Mouse (Mus musculus) myocyte (in vitro differentiated cells): ENCODE measurements around the gene Large1.

ENCODE experiments used
- E2F4 ChIP-seq: IDR thresholded peaks from one replicate; pipeline ENCODE4 v1.6.1; 2011; ENCODE audit warnings: mild to moderate bottlenecking, control low read depth, moderate library complexity; ENCODE audit not compliant: insufficient read depth
- MAX ChIP-seq: IDR thresholded peaks from one replicate; pipeline ENCODE4 v1.6.1; 2011; ENCODE audit warnings: low read depth, mild to moderate bottlenecking, control low read depth
- POLR2A ChIP-seq: IDR thresholded peaks from one replicate; pipeline ENCODE4 v1.6.1; 2011; ENCODE audit warnings: low read depth, mild to moderate bottlenecking, control low read depth, moderate library complexity; ENCODE audit not compliant: insufficient read length

DNA sequence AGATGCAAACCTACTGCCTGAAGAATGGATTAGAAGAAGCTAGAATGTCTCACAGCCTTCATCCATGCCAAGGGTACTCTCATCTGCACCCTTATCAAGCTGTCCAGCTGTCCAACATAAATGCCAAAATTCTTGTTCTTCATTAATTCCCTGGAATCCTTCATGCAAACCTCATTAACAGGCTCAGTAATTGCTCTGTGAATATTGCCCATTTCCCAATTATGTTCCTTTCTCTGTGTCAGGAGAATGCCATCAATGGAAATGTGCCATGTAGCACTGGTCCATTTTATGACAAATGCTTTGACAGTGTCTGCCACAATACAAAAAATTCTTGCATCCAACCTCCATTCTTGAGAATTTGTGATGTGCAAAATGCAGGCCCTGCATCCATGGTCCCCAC is 82.3 kb downstream of the Large1 start:
- TF ChIP-seq E2F4 (no peak), MAX (no peak), POLR2A (no peak)
